Mouse (Mus musculus): ENCODE measurements around the gene Gm7978.
"Not testable (repeated sequence)": the region's sequence is repeated elsewhere in the genome, so short reads cannot be mapped to it uniquely, and the experiment has no call there.

Gene Gm7978

DNA sequence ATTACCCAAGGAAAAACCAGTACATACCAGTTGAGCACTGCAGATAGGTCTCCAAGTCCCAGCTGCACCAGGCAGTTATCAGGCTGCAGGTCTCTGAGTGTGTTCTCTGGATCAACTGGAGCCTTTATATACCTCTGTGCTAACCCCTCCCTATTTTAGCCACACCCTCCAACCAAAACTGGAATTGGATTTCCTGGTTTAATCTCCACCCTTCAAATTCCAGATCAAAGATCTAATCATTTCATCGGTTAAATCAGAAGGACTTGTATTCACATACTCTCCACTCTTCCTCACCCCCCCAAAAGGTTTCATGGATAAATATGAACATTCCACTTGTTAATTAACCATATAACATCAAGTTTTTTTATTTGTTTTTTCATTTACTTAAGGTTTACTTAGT, at the start of gene Gm7978:
Gene Gm7978, minus strand, starts transcription at position 101 of the 400 bp plus-strand sequence.
- DNase-seq (ENCODE audit: low spot score) = not testable (repeated sequence)

DNA sequence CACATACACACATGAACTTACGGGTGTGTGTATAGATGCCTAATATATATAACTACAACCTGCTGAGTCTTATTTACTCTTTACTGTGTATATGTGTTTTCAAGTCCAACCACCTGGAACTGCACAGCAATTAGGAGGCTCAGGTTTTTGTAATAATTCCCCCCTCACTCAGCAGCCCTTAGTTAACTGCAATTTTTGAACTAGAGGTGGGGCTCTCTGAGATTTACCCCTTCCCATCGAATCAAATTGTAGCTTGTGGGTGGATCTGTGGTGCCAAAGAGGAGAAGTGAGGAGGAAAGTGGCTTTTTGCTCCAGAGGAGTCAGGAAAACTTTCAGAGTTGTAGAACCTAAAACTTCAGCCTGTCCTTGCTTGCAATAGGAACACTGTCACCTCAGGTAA, 39.7 kb upstream of the Gm7978 start, which contains the start of gene E330014E10Rik:
Gene E330014E10Rik, plus strand, starts transcription at position 301 of the 400 bp plus-strand sequence.
- not testable (repeated sequence) for DNase-seq (ENCODE audit: low spot score)

DNA sequence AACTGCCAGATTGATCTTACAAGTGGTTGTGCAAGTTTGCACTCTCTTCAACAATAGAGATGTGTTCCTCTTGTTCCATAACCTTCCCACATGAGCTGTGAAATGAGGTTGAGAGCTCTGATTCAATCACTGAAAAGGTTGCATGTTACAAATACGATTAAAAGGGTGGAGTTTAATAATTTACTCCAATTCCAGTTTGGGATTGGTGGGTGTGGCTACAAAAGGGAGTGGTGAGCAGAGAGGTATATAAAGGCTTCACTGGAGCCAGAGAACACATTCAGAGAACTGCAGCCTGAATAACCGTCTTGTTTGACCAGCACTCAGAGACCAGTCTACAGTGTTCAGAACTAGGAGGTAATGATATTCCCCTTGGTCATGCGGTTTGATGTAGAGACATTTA, 5.7 kb upstream of the Gm7978 start, which contains the start of gene Gm7982:
Gene Gm7982, plus strand, starts transcription at position 301 of the 400 bp plus-strand sequence.
- DNase-seq (ENCODE audit: low spot score) = not testable (repeated sequence)

Measured in lung, postnatal 25 days (tissue).